Mouse (Mus musculus): ENCODE measurements at regions not wholly inside any gene's neighbourhood (a gene's known extent, or its start where the extent isn't known, plus 50 kb on each side); places are given as distances from the start of the nearest gene placed in this dataset.

GRCm38 (mm10) chr9:87383513-87383912, 128.2 kb upstream of the Cep162 start:
- Histone ChIP-seq H3K27me3 (replicated peaks) (no peaks in the 10 kb centered on the region), H3K79me2 (replicated peaks; ENCODE audit: control insufficient read depth, extremely low read depth, insufficient read depth, poor library complexity, severe bottlenecking) (no peaks in the 10 kb centered on the region), H3K27ac (ENCODE audit: insufficient read depth, low read depth) (no peak overlapping the region), H3K4me1 (ENCODE audit: control insufficient read depth in 1 of 2, insufficient read depth in 2 of 2) (no peaks in the 10 kb centered on the region), H3K9me3 (replicated peaks; ENCODE audit: low read length) (no peaks in the 10 kb centered on the region), H3K4me3 (replicated peaks in 1 of 3; ENCODE audit: low read depth in 2 of 3, low read length in 2 of 3, poor library complexity in 1 of 3) (no peak overlapping the region), H3K4me2 (ENCODE audit: insufficient read depth, low read depth, poor library complexity, severe bottlenecking) (no peak overlapping the region), H3K9ac (ENCODE audit: insufficient read depth, low read depth) (no peak overlapping the region), H3K36me3 (replicated peaks in 1 of 2; ENCODE audit: control insufficient read depth in 1 of 2, insufficient read depth in 1 of 2, low read length in 1 of 2) (no peaks in the 10 kb centered on the region)
- in situ Hi-C loops (cut with MboI; ENCODE audit: low pct_ligation_motif_present, low pct_unique_long_range_greater_than_20kb, low sequenced_read_pairs) = no loop called here
- dilution Hi-C loops (cut with MboI; ENCODE audit: extremely low pct_ligation_motif_present, extremely low pct_unique_long_range_greater_than_20kb, low sequenced_read_pairs) = no loop called here
- TF ChIP-seq SMC3 (IDR thresholded peaks at IDR 0.05; ENCODE audit: low read depth, low read length) (no peak), PAX5 (IDR thresholded peaks at IDR 0.05; ENCODE audit: low read length) (no peak), SIN3A (IDR thresholded peaks at IDR 0.05; ENCODE audit: low read length) (no peak), CTCF (conservative IDR thresholded peaks at IDR 0.05 in 1 of 2, IDR thresholded peaks at IDR 0.05 in 1 of 2; ENCODE audit: low read depth in 2 of 2, low read length in 2 of 2) (no peak)
- DNase-seq (ENCODE audit: extremely low read depth) = no peak

GRCm38 (mm10) chr9:87377921-87378320, 122.6 kb upstream of the Cep162 start:
- in situ Hi-C loops (cut with MboI; ENCODE audit: low pct_ligation_motif_present, low pct_unique_long_range_greater_than_20kb, low sequenced_read_pairs) = no loop called here
- dilution Hi-C loops (cut with MboI; ENCODE audit: extremely low pct_ligation_motif_present, extremely low pct_unique_long_range_greater_than_20kb, low sequenced_read_pairs) = no loop called here
- no peak for DNase-seq (ENCODE audit: extremely low read depth)

GRCm38 (mm10) chr9:87376731-87377310, 121.5 kb upstream of the Cep162 start:
- Histone ChIP-seq H3K4me1 (ENCODE audit: control insufficient read depth in 1 of 2, insufficient read depth in 2 of 2) (no peaks in the 10 kb centered on the region), H3K27me3 (replicated peaks) (no peaks in the 10 kb centered on the region), H3K9ac (ENCODE audit: insufficient read depth, low read depth) (no peak overlapping the region), H3K27ac (ENCODE audit: insufficient read depth, low read depth) (no peak overlapping the region), H3K9me3 (replicated peaks; ENCODE audit: low read length) (no peaks in the 10 kb centered on the region), H3K4me3 (replicated peaks in 1 of 3; ENCODE audit: low read depth in 2 of 3, low read length in 2 of 3, poor library complexity in 1 of 3) (no peak overlapping the region), H3K4me2 (ENCODE audit: insufficient read depth, low read depth, poor library complexity, severe bottlenecking) (no peak overlapping the region), H3K36me3 (replicated peaks in 1 of 2; ENCODE audit: control insufficient read depth in 1 of 2, insufficient read depth in 1 of 2, low read length in 1 of 2) (no peaks in the 10 kb centered on the region), H3K79me2 (replicated peaks; ENCODE audit: control insufficient read depth, extremely low read depth, insufficient read depth, poor library complexity, severe bottlenecking) (no peaks in the 10 kb centered on the region)
- in situ Hi-C loops (cut with MboI; ENCODE audit: low pct_ligation_motif_present, low pct_unique_long_range_greater_than_20kb, low sequenced_read_pairs) (no loop called here), dilution Hi-C loops (cut with MboI; ENCODE audit: extremely low pct_ligation_motif_present, extremely low pct_unique_long_range_greater_than_20kb, low sequenced_read_pairs) (no loop called here)
- DNase-seq (ENCODE audit: extremely low read depth) = no peak
- TF ChIP-seq KAT2A (IDR thresholded peaks at IDR 0.05; ENCODE audit: insufficient replicate concordance, low read length) = no peak
- no peak for TF ChIP-seq SIN3A (IDR thresholded peaks at IDR 0.05; ENCODE audit: low read length)
- TF ChIP-seq JUND (conservative IDR thresholded peaks at IDR 0.05; ENCODE audit: low read depth, low read length) = no peak
- no peak for TF ChIP-seq JUN (IDR thresholded peaks at IDR 0.05; ENCODE audit: insufficient read depth, low read depth, low read length)
- TF ChIP-seq NELFE (IDR thresholded peaks at IDR 0.05; ENCODE audit: low read depth, low read length) = no peak
- no peak for TF ChIP-seq MXI1 (IDR thresholded peaks at IDR 0.05; ENCODE audit: low read depth, low read length)
- no peak for TF ChIP-seq MYC (IDR thresholded peaks at IDR 0.05; ENCODE audit: low read depth, low read length)
- TF ChIP-seq ZC3H11A (IDR thresholded peaks at IDR 0.05; ENCODE audit: low read depth, low read length) = no peak

More at GRCm38 (mm10) chr9:87377921-87378320, 122.6 kb upstream of the Cep162 start:
- Histone ChIP-seq H3K27ac (ENCODE audit: insufficient read depth, low read depth) (no peak overlapping the region), H3K27me3 (replicated peaks) (no peaks in the 10 kb centered on the region), H3K36me3 (replicated peaks in 1 of 2; ENCODE audit: control insufficient read depth in 1 of 2, insufficient read depth in 1 of 2, low read length in 1 of 2) (no peaks in the 10 kb centered on the region), H3K4me1 (ENCODE audit: control insufficient read depth in 1 of 2, insufficient read depth in 2 of 2) (no peaks in the 10 kb centered on the region), H3K4me3 (replicated peaks in 1 of 3; ENCODE audit: low read depth in 2 of 3, low read length in 2 of 3, poor library complexity in 1 of 3) (no peak overlapping the region), H3K9me3 (replicated peaks; ENCODE audit: low read length) (no peaks in the 10 kb centered on the region), H3K4me2 (ENCODE audit: insufficient read depth, low read depth, poor library complexity, severe bottlenecking) (no peak overlapping the region), H3K9ac (ENCODE audit: insufficient read depth, low read depth) (no peak overlapping the region), H3K79me2 (replicated peaks; ENCODE audit: control insufficient read depth, extremely low read depth, insufficient read depth, poor library complexity, severe bottlenecking) (no peaks in the 10 kb centered on the region)
- TF ChIP-seq JUND (conservative IDR thresholded peaks at IDR 0.05; ENCODE audit: low read depth, low read length) = no peak
- TF ChIP-seq SIN3A (IDR thresholded peaks at IDR 0.05; ENCODE audit: low read length) = no peak
- no peak for TF ChIP-seq TCF12 (IDR thresholded peaks at IDR 0.05; ENCODE audit: low read depth, low read length)
- no peak for TF ChIP-seq ELF1 (IDR thresholded peaks at IDR 0.05; ENCODE audit: low read depth, low read length)
- no peak for TF ChIP-seq RCOR1 (conservative IDR thresholded peaks at IDR 0.05; ENCODE audit: low read depth, low read length)
- no peak for TF ChIP-seq SMC3 (IDR thresholded peaks at IDR 0.05; ENCODE audit: low read depth, low read length)
